Mouse (Mus musculus) limb, embryonic 12.5 days (tissue): ENCODE results near the gene Abcg5. TPM values are rescaled to one million over a fixed set of nuclear protein-coding genes. Genes with fewer than 3 reads are reported as not detected.

ENCODE experiments used
- ATAC-seq: fragments of 200-750 bp; cut with Nextera tagmentation; 2 replicates; pipeline ENCODE4 v1.8.0; 2017; ENCODE audit warnings: low read depth, moderate TSS enrichment; ENCODE audit not compliant: insufficient number of reproducible peaks, insufficient read depth, low FRiP score, low TSS enrichment
- H3K27ac ChIP-seq: fragments of 300-500 bp; sonication (generic); 2 replicates; pipeline ENCODE4 v1.5.1; 2016; ENCODE audit warnings: mild to moderate bottlenecking, moderate library complexity
- H3K27me3 ChIP-seq: fragments of 300-500 bp; sonication (generic); 2 replicates; pipeline ENCODE4 v1.6.1; 2016; ENCODE audit warnings: mild to moderate bottlenecking, moderate library complexity
- H3K36me3 ChIP-seq: fragments of 300-500 bp; sonication (generic); 2 replicates; pipeline ENCODE4 v1.6.1; 2016; ENCODE audit warnings: mild to moderate bottlenecking, moderate library complexity
- H3K4me1 ChIP-seq: fragments of 300-500 bp; sonication (generic); replicated peaks from 2 replicates; pipeline ENCODE4 v1.6.1; 2016
- H3K4me2 ChIP-seq: fragments of 300-500 bp; sonication (generic); 2 replicates; pipeline ENCODE4 v1.6.1; 2016; ENCODE audit warnings: mild to moderate bottlenecking, moderate library complexity
- H3K4me3 ChIP-seq: fragments of 300-500 bp; sonication (generic); replicated peaks from 2 replicates; pipeline ENCODE4 v1.5.1; 2016; ENCODE audit warnings: mild to moderate bottlenecking
- H3K9ac ChIP-seq: fragments of 300-500 bp; sonication (generic); replicated peaks from 2 replicates; pipeline ENCODE4 v1.6.1; 2016; ENCODE audit warnings: mild to moderate bottlenecking, moderate library complexity
- H3K9me3 ChIP-seq: fragments of 300-500 bp; sonication (generic); 2 replicates; pipeline ENCODE4 v1.6.1; 2016; ENCODE audit warnings: mild to moderate bottlenecking, moderate library complexity
- whole genome bisulfite sequencing: fragments of 180-500 bp; shearing (Covaris S2); methylation state at CpG from one replicate; pipeline ENCODE4 v1.1.7; 2016; 5-methylcytosine and 5-hydroxymethylcytosine counted together
- polyA plus RNA-seq: library from polyadenylated mRNA; unstranded; fragments of >200 nt; fragmentation: Nextera tagmentation; extraction: Ambion mirVana; gene quantifications from 2 replicates; pipeline ENCODE4 v1.2.1, GENCODE M21; 2016

The Abcg5 gene
- polyA plus RNA-seq, 1 experiment from 2014 or later = 0.95 TPM

GRCm38 (mm10) chr17:84644292-84645050 is 38.3 kb downstream of the Abcg5 start:
- peak; percentile 36; the same call in 1 of the 2 replicates for ATAC-seq
- Histone ChIP-seq H3K27ac (0 out of 2 replicates have a peak overlapping the region, but pooled peaks have one; percentile 59), H3K4me1 (peaks cover 29% of the 10 kb centered on the region), H3K9ac (no peak overlapping the region), H3K9me3 (no peaks in the 10 kb centered on the region), H3K36me3 (peaks cover 3% of the 10 kb centered on the region; the same call in 1 of the 2 replicates), H3K27me3 (no peaks in the 10 kb centered on the region), H3K4me2 (no peak overlapping the region), H3K4me3 (no peak overlapping the region)
- 37% methylated on average over 16 of the region's 16 CpGs for WGBS

- no peak for ATAC-seq
- no peak overlapping the region for H3K27ac ChIP-seq
- 87% methylated on average over 9 of the region's 9 CpGs for WGBS
- H3K27me3 ChIP-seq = no peaks in the 10 kb centered on the region
- no peak overlapping the region for H3K4me3 ChIP-seq
- H3K9me3 ChIP-seq = no peaks in the 10 kb centered on the region
- no peak overlapping the region for H3K4me2 ChIP-seq
- H3K36me3 ChIP-seq = peaks cover 7% of the 10 kb centered on the region; the same call in 1 of the 2 replicates
- H3K4me1 ChIP-seq = peaks cover 29% of the 10 kb centered on the region
- H3K9ac ChIP-seq = no peak overlapping the region
These were observed 40.5 kb downstream of the Abcg5 start for GRCm38 (mm10) chr17:84642324-84642723.

- ATAC-seq = no peak
- Histone ChIP-seq H3K4me2 (no peak overlapping the region), H3K27ac (no peak overlapping the region), H3K4me1 (peaks cover 29% of the 10 kb centered on the region), H3K4me3 (no peak overlapping the region), H3K9ac (no peak overlapping the region), H3K27me3 (no peaks in the 10 kb centered on the region), H3K36me3 (peaks cover 7% of the 10 kb centered on the region; the same call in 1 of the 2 replicates), H3K9me3 (no peaks in the 10 kb centered on the region)
- WGBS = 32% methylated on average over 3 of the region's 3 CpGs
These were observed 40.9 kb downstream of the Abcg5 start for GRCm38 (mm10) chr17:84641893-84642292.

- no peaks in the 10 kb centered on the region for H3K9me3 ChIP-seq
- 71% methylated on average over 10 of the region's 10 CpGs for WGBS
- no peak overlapping the region for H3K4me2 ChIP-seq
- no peaks in the 10 kb centered on the region for H3K27me3 ChIP-seq
- peaks cover 23% of the 10 kb centered on the region for H3K4me1 ChIP-seq
- H3K9ac ChIP-seq = no peak overlapping the region
- ATAC-seq = no peak
- peaks cover 7% of the 10 kb centered on the region; the same call in 1 of the 2 replicates for H3K36me3 ChIP-seq
- H3K27ac ChIP-seq = no peak overlapping the region
- H3K4me3 ChIP-seq = no peak overlapping the region
These were observed 42.9 kb downstream of the Abcg5 start for GRCm38 (mm10) chr17:84639796-84640378.

- no peaks in the 10 kb centered on the region for H3K27me3 ChIP-seq
- no peak overlapping the region for H3K9ac ChIP-seq
- peaks cover 11% of the 10 kb centered on the region for H3K4me1 ChIP-seq
- no peak overlapping the region for H3K4me3 ChIP-seq
- no peaks in the 10 kb centered on the region for H3K9me3 ChIP-seq
- WGBS = 89% methylated on average over 6 of the region's 6 CpGs
- no peak for ATAC-seq
- peaks cover 7% of the 10 kb centered on the region; the same call in 1 of the 2 replicates for H3K36me3 ChIP-seq
- H3K27ac ChIP-seq = no peak overlapping the region
- H3K4me2 ChIP-seq = no peak overlapping the region
These were observed 44.8 kb downstream of the Abcg5 start for GRCm38 (mm10) chr17:84637971-84638370.

- Histone ChIP-seq H3K4me2 (no peak overlapping the region), H3K36me3 (peaks cover 7% of the 10 kb centered on the region; the same call in 1 of the 2 replicates), H3K9me3 (no peaks in the 10 kb centered on the region), H3K27ac (0 out of 2 replicates have a peak overlapping the region, but pooled peaks have one; percentile 45), H3K4me1 (peaks cover 11% of the 10 kb centered on the region), H3K9ac (no peak overlapping the region), H3K4me3 (no peak overlapping the region), H3K27me3 (no peaks in the 10 kb centered on the region)
- no peak for ATAC-seq
- 60% methylated on average over 8 of the region's 8 CpGs for WGBS
These were observed 46.5 kb downstream of the Abcg5 start for GRCm38 (mm10) chr17:84636328-84636727.

- WGBS = 76% methylated on average over 13 of the region's 13 CpGs
- Histone ChIP-seq H3K4me2 (no peak overlapping the region), H3K9ac (no peak overlapping the region), H3K27ac (no peak overlapping the region), H3K4me1 (peaks cover 5% of the 10 kb centered on the region), H3K4me3 (no peak overlapping the region), H3K36me3 (no peaks in the 10 kb centered on the region), H3K9me3 (no peaks in the 10 kb centered on the region), H3K27me3 (no peaks in the 10 kb centered on the region)
- no peak for ATAC-seq
These were observed 49.4 kb downstream of the Abcg5 start for GRCm38 (mm10) chr17:84633443-84633842.

DNA sequence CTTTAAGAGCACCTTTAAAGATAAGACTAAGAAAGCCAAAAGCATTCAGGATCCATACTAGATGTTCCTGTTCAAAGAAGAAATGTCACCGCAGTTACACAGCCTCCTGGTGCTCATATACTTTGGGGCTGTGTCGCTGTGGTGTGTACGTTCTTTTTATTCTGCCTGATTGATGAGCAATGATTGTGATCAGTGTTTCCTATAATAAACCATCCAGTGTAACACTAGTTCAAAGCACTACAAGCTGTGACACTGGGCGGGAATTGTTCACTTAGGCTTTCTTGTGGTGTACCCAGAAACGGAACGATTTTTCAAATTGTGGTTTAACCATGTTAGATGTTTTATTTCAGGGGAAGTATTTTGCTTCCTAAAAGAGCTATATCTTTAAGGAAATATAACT is 51.0 kb downstream of the Abcg5 start:
- Histone ChIP-seq H3K27me3 (no peaks in the 10 kb centered on the region), H3K4me2 (no peak overlapping the region), H3K4me3 (no peak overlapping the region), H3K36me3 (no peaks in the 10 kb centered on the region), H3K27ac (no peak overlapping the region), H3K4me1 (peaks cover 14% of the 10 kb centered on the region), H3K9me3 (no peaks in the 10 kb centered on the region), H3K9ac (no peak overlapping the region)
- 89% methylated on average over 6 of the region's 6 CpGs for WGBS
- no peak for ATAC-seq

DNA sequence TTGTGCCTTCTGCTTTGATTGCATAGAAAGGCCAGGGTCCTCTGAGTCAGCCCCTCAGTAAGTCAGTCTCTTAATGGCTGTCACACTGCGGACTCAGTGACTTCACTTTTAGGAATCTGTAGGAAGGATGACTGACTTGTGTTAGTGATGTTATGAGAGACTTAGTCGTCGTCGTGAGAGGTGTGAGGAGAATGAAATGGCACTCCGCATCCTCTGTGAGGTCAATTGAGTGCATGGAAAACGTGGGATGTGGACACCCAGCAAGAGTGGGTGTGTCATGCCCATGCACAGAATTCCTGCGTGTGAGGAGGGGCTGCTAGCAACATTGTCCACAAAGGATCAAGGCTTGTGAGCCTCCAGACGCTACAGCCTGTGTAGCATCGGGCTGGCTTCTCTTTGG is 54.2 kb downstream of the Abcg5 start:
- no peak for ATAC-seq
- no peak overlapping the region for H3K4me2 ChIP-seq
- no peaks in the 10 kb centered on the region for H3K27me3 ChIP-seq
- H3K27ac ChIP-seq = no peak overlapping the region
- peaks cover 10% of the 10 kb centered on the region; the same call in 1 of the 2 replicates for H3K4me1 ChIP-seq
- peaks cover 9% of the 10 kb centered on the region for H3K9me3 ChIP-seq
- 72% methylated on average over 9 of the region's 9 CpGs for WGBS
- no peaks in the 10 kb centered on the region for H3K36me3 ChIP-seq
- H3K4me3 ChIP-seq = no peak overlapping the region
- H3K9ac ChIP-seq = no peak overlapping the region

DNA sequence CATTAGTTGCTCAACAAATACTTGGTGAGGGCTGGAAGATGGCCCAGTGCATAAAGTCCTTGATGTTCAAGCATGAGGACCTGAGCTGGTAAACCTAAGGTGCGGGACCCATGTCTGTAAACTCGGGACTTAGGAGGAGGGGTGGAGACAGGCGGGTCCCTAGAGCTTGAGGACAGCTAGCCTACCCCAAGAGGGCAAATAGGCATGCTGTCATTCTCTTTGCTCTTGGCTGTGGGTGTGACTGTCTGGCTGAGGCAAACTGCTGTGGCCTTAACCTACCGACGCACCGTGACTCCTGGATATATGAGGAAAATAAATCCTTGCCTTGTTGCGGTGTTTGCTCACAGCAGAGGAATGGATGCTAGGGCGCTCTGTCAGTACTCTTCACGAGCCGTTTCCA is 55.1 kb downstream of the Abcg5 start:
- Histone ChIP-seq H3K4me2 (no peak overlapping the region), H3K27me3 (no peaks in the 10 kb centered on the region), H3K4me1 (peaks cover 13% of the 10 kb centered on the region), H3K27ac (no peak overlapping the region), H3K9me3 (peaks cover 11% of the 10 kb centered on the region), H3K4me3 (no peak overlapping the region), H3K36me3 (no peaks in the 10 kb centered on the region), H3K9ac (no peak overlapping the region)
- WGBS = 85% methylated on average over 10 of the region's 10 CpGs
- ATAC-seq = no peak

- Histone ChIP-seq H3K27me3 (no peaks in the 10 kb centered on the region), H3K9me3 (peaks cover 11% of the 10 kb centered on the region), H3K36me3 (no peaks in the 10 kb centered on the region), H3K4me3 (peak overlapping the region; percentile 56), H3K27ac (peak overlapping the region; percentile 80), H3K9ac (peak overlapping the region; percentile 58), H3K4me1 (peaks cover 16% of the 10 kb centered on the region), H3K4me2 (peak overlapping the region; percentile 67)
- WGBS = 28% methylated on average over 9 of the region's 9 CpGs
- ATAC-seq = 0 out of 2 replicates have a peak, but pooled peaks have one; percentile 7
These were observed 55.9 kb downstream of the Abcg5 start for GRCm38 (mm10) chr17:84626857-84627305.
